Mouse (Mus musculus): ENCODE data around the gene Lin7b.

GRCm38 (mm10) chr7:45369022-45369745 is 1.2 kb downstream of the Lin7b start:
- TF ChIP-seq POLR2A (IDR thresholded peaks at IDR 0.05; ENCODE audit: insufficient read depth, low read depth, low read length): no peak
- no peak for TF ChIP-seq CTCF (IDR thresholded peaks at IDR 0.05; ENCODE audit: insufficient read depth, low read depth, low read length)

All from olfactory bulb, adult 2 months (tissue).